Mouse (Mus musculus) forebrain, embryonic 16.5 days (tissue): ENCODE measurements around the gene Zmat3. TPM values are rescaled to one million over a fixed set of nuclear protein-coding genes. Genes with fewer than 3 reads are reported as not detected.
A peak's percentile ranks its signal among the peaks of the same experiment; 100 is the strongest.

Source experiments
- ATAC-seq: fragments of 200-750 bp; cut with Nextera tagmentation; 2 replicates; pipeline ENCODE4 v1.8.0; 2017; ENCODE audit warnings: mild to moderate bottlenecking, moderate library complexity
- H3K27ac ChIP-seq: fragments of 300-500 bp; sonication (generic); 2 replicates; pipeline ENCODE4 v1.5.1; 2014; ENCODE audit warnings: low read length, control low read depth
- H3K27me3 ChIP-seq: fragments of 300-500 bp; sonication (generic); replicated peaks from 2 replicates; pipeline ENCODE4 v1.6.1; 2014; ENCODE audit warnings: low read length; ENCODE audit not compliant: control insufficient read depth, insufficient read depth
- H3K36me3 ChIP-seq: fragments of 300-500 bp; sonication (generic); 2 replicates; pipeline ENCODE4 v1.6.1; 2014; ENCODE audit not compliant: control insufficient read depth, insufficient read depth
- H3K4me1 ChIP-seq: fragments of 300-500 bp; sonication (generic); replicated peaks from 2 replicates; pipeline ENCODE4 v1.6.1; 2014; ENCODE audit warnings: low read length; ENCODE audit not compliant: control insufficient read depth, insufficient read depth
- H3K4me2 ChIP-seq: fragments of 300-500 bp; sonication (generic); 2 replicates; pipeline ENCODE4 v1.6.1; 2014; ENCODE audit warnings: mild to moderate bottlenecking, low read length, control low read depth
- H3K4me3 ChIP-seq: fragments of 300-500 bp; sonication (generic); replicated peaks from 2 replicates; pipeline ENCODE4 v1.5.1; 2014; ENCODE audit warnings: mild to moderate bottlenecking, low read length, control low read depth
- H3K9ac ChIP-seq: fragments of 300-500 bp; sonication (generic); replicated peaks from 2 replicates; pipeline ENCODE4 v1.6.1; 2014; ENCODE audit warnings: low read depth, low read length, control low read depth
- H3K9me3 ChIP-seq: fragments of 300-500 bp; sonication (generic); 2 replicates; pipeline ENCODE4 v1.6.1; 2016; ENCODE audit warnings: low read length; ENCODE audit not compliant: control insufficient read depth
- WGBS: fragments of 180-500 bp; shearing (Covaris S2); extraction: QIAGEN DNeasy Blood & Tissue Kit; methylation state at CpG from one replicate; pipeline ENCODE4 v1.1.7; 2014; 5-methylcytosine and 5-hydroxymethylcytosine counted together
- polyA plus RNA-seq: library from polyadenylated mRNA; unstranded; fragments of >200 nt; fragmentation: Nextera tagmentation; extraction: Ambion mirVana; gene quantifications from 2 replicates; pipeline ENCODE4 v1.2.1, GENCODE M21; 2015

Gene Zmat3
- 5.3 and 6.7 TPM in 2 replicates for polyA plus RNA-seq

DNA sequence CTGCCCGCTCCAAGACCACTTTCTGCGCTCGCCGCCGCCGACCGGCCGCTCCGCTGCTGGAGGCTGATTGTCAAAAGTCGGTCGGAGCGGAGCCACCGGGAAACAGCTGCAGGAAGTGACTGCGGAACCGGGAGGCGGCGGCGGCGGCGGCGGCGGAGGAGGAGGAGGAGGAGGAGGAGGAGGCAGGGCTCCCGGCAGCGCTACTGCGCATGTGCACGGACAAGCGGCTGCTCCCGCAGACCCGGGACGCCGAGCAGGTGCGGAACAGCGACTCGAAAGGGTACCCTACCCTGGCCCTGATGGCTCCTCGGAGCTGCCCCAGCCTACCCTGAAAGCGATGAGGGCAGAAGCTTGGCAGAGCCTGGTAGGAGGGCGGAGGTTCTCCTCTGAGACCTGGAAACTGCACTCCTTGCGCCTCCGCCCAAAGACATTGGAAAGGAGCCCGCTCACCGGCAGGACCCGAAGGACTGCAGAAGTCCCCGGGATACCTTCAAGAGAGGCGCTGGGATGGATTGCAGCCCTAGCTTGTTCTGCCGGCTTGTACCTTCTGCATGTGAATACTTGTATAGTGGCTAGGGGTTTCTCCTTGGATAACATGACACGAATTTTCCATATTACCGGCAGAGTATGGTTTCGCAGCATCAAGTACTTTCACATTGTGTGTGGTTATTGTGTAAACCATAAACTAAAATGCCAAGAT is at the start of gene Zmat3:
Gene Zmat3 (minus strand): TSS at position 469 of the 700 bp plus-strand sequence.
- Histone ChIP-seq H3K4me3 (peak within 1 kb of the TSS; percentile 83), H3K4me1 (peaks cover 13% of the 10 kb centered on the region), H3K27me3 (no peaks in the 10 kb centered on the region), H3K4me2 (peak within 1 kb of the TSS; percentile 85), H3K9ac (peak within 1 kb of the TSS; percentile 87), H3K36me3 (no peaks in the 10 kb centered on the region), H3K27ac (peak within 1 kb of the TSS; percentile 85), H3K9me3 (no peaks in the 10 kb centered on the region)
- peak; percentile 89 for ATAC-seq
- whole genome bisulfite sequencing = 4% methylated on average over 29 of the region's 48 CpGs

DNA sequence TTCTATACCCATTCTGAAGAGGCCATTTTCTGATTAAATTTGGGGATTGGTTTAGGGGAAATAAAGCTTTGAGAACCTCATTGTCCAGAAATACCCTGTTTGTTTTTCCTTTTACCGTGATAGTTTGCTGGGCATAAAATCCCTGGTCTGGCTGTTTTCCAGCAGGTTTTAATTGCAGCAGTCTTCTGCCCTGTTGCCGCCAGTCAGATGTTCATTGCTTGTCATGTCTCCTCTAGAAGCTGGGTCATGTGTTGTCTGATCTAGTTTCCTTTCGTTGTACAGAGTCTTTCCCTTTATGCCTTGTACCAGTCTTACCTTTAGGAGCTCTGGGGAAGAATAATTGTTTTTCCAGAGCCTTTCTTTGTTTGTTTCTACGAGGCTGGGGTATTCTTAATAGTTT is 48.6 kb upstream of the Zmat3 start:
- 5% methylated on average over 4 of the region's 4 CpGs for WGBS
- Histone ChIP-seq H3K27me3 (no peaks in the 10 kb centered on the region), H3K27ac (peak overlapping the region; percentile 21; the same call in 1 of the 2 replicates), H3K4me2 (no peak overlapping the region), H3K4me1 (peaks cover 21% of the 10 kb centered on the region), H3K9me3 (no peaks in the 10 kb centered on the region), H3K36me3 (no peaks in the 10 kb centered on the region), H3K9ac (no peak overlapping the region), H3K4me3 (no peak overlapping the region)
- ATAC-seq = no peak

DNA sequence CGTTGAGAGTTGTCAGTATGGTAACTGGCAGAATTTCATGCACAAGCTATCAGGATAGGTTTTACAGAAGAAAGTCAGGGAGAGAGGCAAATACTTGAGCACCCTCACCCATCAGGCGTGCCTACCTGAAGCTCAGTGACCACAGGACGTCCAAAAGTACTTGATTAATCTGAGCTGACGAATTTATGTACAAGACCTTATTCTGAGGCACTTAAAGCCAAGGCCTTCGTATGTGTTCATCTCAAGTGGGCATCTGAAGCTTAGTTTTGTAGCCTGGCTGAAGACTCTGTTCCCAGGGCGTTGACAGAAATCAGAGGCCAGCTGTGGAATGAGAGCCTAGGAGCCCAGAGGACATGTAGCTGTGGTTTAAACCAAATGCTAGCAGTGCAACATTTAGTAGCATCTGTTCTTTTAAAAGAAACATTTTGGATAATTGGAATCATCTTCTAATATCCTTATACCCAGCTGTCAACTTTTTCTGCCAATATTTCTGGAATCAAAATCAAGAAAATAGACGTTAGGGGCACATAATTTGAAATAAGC is 46.8 kb upstream of the Zmat3 start:
- ATAC-seq = no peak
- H3K9me3 ChIP-seq = no peaks in the 10 kb centered on the region
- H3K9ac ChIP-seq = no peak overlapping the region
- H3K4me2 ChIP-seq = no peak overlapping the region
- no peak overlapping the region for H3K27ac ChIP-seq
- H3K36me3 ChIP-seq = no peaks in the 10 kb centered on the region
- H3K27me3 ChIP-seq = no peaks in the 10 kb centered on the region
- H3K4me1 ChIP-seq = peaks cover 21% of the 10 kb centered on the region
- no peak overlapping the region for H3K4me3 ChIP-seq
- WGBS = 81% methylated on average over 7 of the region's 7 CpGs

GRCm38 (mm10) chr3:32408811-32409273 is 43.0 kb upstream of the Zmat3 start:
- Histone ChIP-seq H3K36me3 (no peaks in the 10 kb centered on the region), H3K9ac (no peak overlapping the region), H3K9me3 (no peaks in the 10 kb centered on the region), H3K4me3 (no peak overlapping the region), H3K4me1 (peaks cover 13% of the 10 kb centered on the region), H3K4me2 (no peak overlapping the region), H3K27ac (no peak overlapping the region), H3K27me3 (no peaks in the 10 kb centered on the region)
- ATAC-seq = no peak
- 85% methylated on average over 3 of the region's 3 CpGs for WGBS

DNA sequence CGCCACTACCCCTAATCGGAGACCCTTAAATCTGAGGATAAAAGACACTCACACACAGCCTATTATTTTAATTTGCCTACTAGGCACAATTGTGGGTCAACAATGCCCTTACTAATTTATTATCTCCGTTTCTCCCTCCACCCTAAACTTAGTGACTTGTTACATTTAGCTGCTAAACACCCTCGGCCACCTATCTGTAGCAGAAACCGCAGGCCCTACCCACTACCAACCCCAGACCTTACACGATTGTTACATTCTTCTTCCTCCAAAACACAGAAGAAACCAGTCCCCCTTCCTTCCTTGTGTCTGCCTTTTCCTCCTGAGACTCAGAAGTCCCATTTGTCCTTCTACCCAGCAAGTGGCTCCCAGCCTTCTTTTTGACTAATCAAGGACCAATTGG is 41.0 kb upstream of the Zmat3 start:
- Histone ChIP-seq H3K36me3 (no peaks in the 10 kb centered on the region), H3K27ac (no peak overlapping the region), H3K4me3 (no peak overlapping the region), H3K9me3 (no peaks in the 10 kb centered on the region), H3K4me1 (0 out of 2 replicates have a peak, but pooled peaks cover 5% of the 10 kb centered on the region), H3K27me3 (no peaks in the 10 kb centered on the region), H3K4me2 (no peak overlapping the region), H3K9ac (no peak overlapping the region)
- 76% methylated on average over 6 of the region's 6 CpGs for WGBS
- no peak for ATAC-seq

GRCm38 (mm10) chr3:32405699-32406098 is 39.9 kb upstream of the Zmat3 start:
- no peak overlapping the region for H3K4me3 ChIP-seq
- H3K36me3 ChIP-seq = no peaks in the 10 kb centered on the region
- H3K4me1 ChIP-seq = peaks cover 7% of the 10 kb centered on the region
- H3K27me3 ChIP-seq = no peaks in the 10 kb centered on the region
- H3K27ac ChIP-seq = no peak overlapping the region
- no peaks in the 10 kb centered on the region for H3K9me3 ChIP-seq
- H3K9ac ChIP-seq = no peak overlapping the region
- no peak overlapping the region for H3K4me2 ChIP-seq
- no peak for ATAC-seq
- WGBS = 100% methylated on average over 1 of the region's 1 CpGs

- no peak overlapping the region for H3K4me2 ChIP-seq
- 86% methylated on average over 7 of the region's 7 CpGs for WGBS
- no peaks in the 10 kb centered on the region for H3K9me3 ChIP-seq
- H3K4me3 ChIP-seq = no peak overlapping the region
- peaks cover 26% of the 10 kb centered on the region for H3K4me1 ChIP-seq
- no peak for ATAC-seq
- H3K27me3 ChIP-seq = no peaks in the 10 kb centered on the region
- H3K36me3 ChIP-seq = no peaks in the 10 kb centered on the region
- no peak overlapping the region for H3K9ac ChIP-seq
- H3K27ac ChIP-seq = no peak overlapping the region
Observed at GRCm38 (mm10) chr3:32402990-32403885, 37.4 kb upstream of the Zmat3 start.

- no peaks in the 10 kb centered on the region for H3K36me3 ChIP-seq
- no peak overlapping the region for H3K9ac ChIP-seq
- H3K9me3 ChIP-seq = no peaks in the 10 kb centered on the region
- H3K4me3 ChIP-seq = no peak overlapping the region
- WGBS = 80% methylated on average over 3 of the region's 3 CpGs
- no peaks in the 10 kb centered on the region for H3K27me3 ChIP-seq
- ATAC-seq = no peak
- H3K27ac ChIP-seq = no peak overlapping the region
- no peak overlapping the region for H3K4me2 ChIP-seq
- H3K4me1 ChIP-seq = peaks cover 26% of the 10 kb centered on the region
Observed at GRCm38 (mm10) chr3:32401591-32401990, 35.8 kb upstream of the Zmat3 start.

- no peaks in the 10 kb centered on the region for H3K9me3 ChIP-seq
- H3K36me3 ChIP-seq = no peaks in the 10 kb centered on the region
- ATAC-seq = no peak
- H3K27ac ChIP-seq = no peak overlapping the region
- H3K4me1 ChIP-seq = peaks cover 25% of the 10 kb centered on the region
- no peak overlapping the region for H3K9ac ChIP-seq
- H3K4me3 ChIP-seq = no peak overlapping the region
- 65% methylated on average over 2 of the region's 2 CpGs for WGBS
- H3K27me3 ChIP-seq = no peaks in the 10 kb centered on the region
- H3K4me2 ChIP-seq = no peak overlapping the region
Observed at GRCm38 (mm10) chr3:32399931-32400330, 34.1 kb upstream of the Zmat3 start.
